Mouse (Mus musculus): Measurements from ENCODE around the gene Mtf2.

DNA sequence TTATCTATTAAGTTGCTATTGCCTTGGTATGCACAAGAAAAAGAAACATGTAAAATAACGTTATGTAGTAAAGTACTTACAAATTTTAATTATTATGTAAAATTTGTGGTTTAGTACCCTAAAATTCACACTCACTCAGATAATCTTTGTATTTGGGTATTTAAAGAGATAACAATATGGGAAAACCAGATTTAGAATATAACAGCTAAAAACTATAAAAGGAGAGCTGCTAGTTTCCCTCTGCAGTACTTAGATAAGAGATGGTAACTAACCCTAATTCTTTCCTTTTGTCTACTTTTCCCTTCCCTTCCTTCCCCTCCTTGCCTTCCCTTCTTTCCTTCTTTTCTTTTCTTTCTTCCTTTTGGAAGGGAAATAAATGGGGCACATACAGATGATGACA, 87.1 kb downstream of the Mtf2 start:
- TF ChIP-seq POLR2A (IDR thresholded peaks at IDR 0.05; ENCODE audit: borderline replicate concordance, control insufficient read depth, low read depth, low read length) = no peak
- no peak for TF ChIP-seq CTCF (IDR thresholded peaks at IDR 0.05; ENCODE audit: control insufficient read depth, insufficient read depth, low read length)
